Mouse (Mus musculus) intestine, embryonic 16.5 days (tissue): ENCODE data around the gene Taf11. TPM values are rescaled to one million over a fixed set of nuclear protein-coding genes. Genes with fewer than 3 reads are reported as not detected.

Experiments used
- ATAC-seq: fragments of 200-750 bp; cut with Nextera tagmentation; 2 replicates; pipeline ENCODE4 v1.8.0; 2017; ENCODE audit warnings: moderate TSS enrichment, moderate library complexity
- H3K27ac ChIP-seq: fragments of 300-500 bp; sonication (generic); 2 replicates; pipeline ENCODE4 v1.5.1; 2014; ENCODE audit warnings: mild to moderate bottlenecking, low read length
- H3K27me3 ChIP-seq: fragments of 300-500 bp; sonication (generic); replicated peaks from 2 replicates; pipeline ENCODE4 v1.6.1; 2014; ENCODE audit warnings: low read length, control low read depth, mixed read lengths; ENCODE audit not compliant: control insufficient read depth, insufficient read depth
- H3K36me3 ChIP-seq: fragments of 300-500 bp; sonication (generic); 2 replicates; pipeline ENCODE4 v1.6.1; 2014; ENCODE audit warnings: low read length, control low read depth; ENCODE audit not compliant: control insufficient read depth, insufficient read depth
- H3K4me1 ChIP-seq: fragments of 300-500 bp; sonication (generic); 2 replicates; pipeline ENCODE4 v1.6.1; 2014; ENCODE audit warnings: low read length, control low read depth, mixed read lengths; ENCODE audit not compliant: control insufficient read depth, insufficient read depth
- H3K4me2 ChIP-seq: fragments of 300-500 bp; sonication (generic); 2 replicates; pipeline ENCODE4 v1.6.1; 2014; ENCODE audit warnings: low read depth, low read length, control low read depth
- H3K4me3 ChIP-seq: fragments of 300-500 bp; sonication (generic); 2 replicates; pipeline ENCODE4 v1.5.1; 2014; ENCODE audit warnings: mild to moderate bottlenecking, low read length
- H3K9ac ChIP-seq: fragments of 300-500 bp; sonication (generic); 2 replicates; pipeline ENCODE4 v1.6.1; 2014; ENCODE audit warnings: low read depth, low read length
- H3K9me3 ChIP-seq: fragments of 300-500 bp; sonication (generic); 2 replicates; pipeline ENCODE4 v1.6.1; 2016; ENCODE audit warnings: low read length, control low read depth; ENCODE audit not compliant: control insufficient read depth
- WGBS: fragments of 180-500 bp; shearing (Covaris S2); extraction: QIAGEN DNeasy Blood & Tissue Kit; methylation state at CpG from one replicate; pipeline ENCODE4 v1.1.7; 2014; 5-methylcytosine and 5-hydroxymethylcytosine counted together
- polyA plus RNA-seq: library from polyadenylated mRNA; unstranded; fragments of >200 nt; fragmentation: Nextera tagmentation; extraction: Ambion mirVana; gene quantifications from 2 replicates; pipeline ENCODE4 v1.2.1, GENCODE M21; 2015

Taf11 gene
- polyA plus RNA-seq, 1 experiment from 2014 or later: 51.6 TPM

DNA sequence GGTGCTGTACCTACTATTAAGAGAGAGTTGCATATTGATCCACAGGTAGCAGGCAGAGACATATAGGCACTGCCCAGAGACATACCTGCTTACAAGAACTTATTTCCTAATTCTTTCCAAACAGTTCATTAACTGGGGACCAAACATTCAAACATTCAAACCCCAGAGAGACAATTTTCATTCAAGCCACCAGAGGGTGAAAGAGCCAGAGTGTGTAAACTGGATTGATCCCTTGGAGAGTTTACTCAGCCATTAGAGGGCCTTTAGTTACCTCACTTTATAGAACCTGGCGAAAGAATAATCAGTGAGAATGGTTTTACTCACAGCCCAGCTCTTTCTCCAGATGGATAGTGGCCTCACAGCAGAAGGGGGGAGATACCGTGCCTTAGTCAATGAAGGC is 44.2 kb downstream of the Taf11 start:
- no peaks in the 10 kb centered on the region for H3K36me3 ChIP-seq
- ATAC-seq: no peak
- no peak overlapping the region for H3K9ac ChIP-seq
- peaks cover 6% of the 10 kb centered on the region for H3K4me1 ChIP-seq
- no peak overlapping the region for H3K4me3 ChIP-seq
- H3K4me2 ChIP-seq: no peak overlapping the region
- H3K27me3 ChIP-seq: no peaks in the 10 kb centered on the region
- no peaks in the 10 kb centered on the region for H3K9me3 ChIP-seq
- no peak overlapping the region for H3K27ac ChIP-seq
- WGBS: 69% methylated on average over 2 of the region's 2 CpGs

DNA sequence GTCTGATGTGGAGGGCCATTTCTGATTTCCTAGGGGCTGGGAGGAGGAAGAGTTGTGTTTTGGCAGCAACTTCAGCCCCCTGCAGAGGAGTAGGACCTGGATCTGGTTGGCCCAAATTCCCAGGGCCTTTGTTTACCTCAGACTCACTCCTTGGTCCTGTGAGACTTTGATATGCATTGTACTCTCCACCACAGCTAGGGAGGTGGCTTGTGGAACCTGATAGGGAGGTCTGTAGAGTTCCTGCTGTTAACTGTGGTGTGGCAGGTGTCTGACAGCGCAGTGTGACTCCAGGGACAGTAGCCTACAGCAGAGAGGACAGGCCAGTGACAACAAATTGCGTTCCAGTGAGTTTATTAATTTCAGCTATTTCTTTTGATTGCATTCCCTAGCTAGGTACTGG is 50.5 kb downstream of the Taf11 start:
- Histone ChIP-seq H3K27ac (no peak overlapping the region), H3K9me3 (no peaks in the 10 kb centered on the region), H3K4me3 (no peak overlapping the region), H3K9ac (no peak overlapping the region), H3K4me2 (no peak overlapping the region), H3K36me3 (no peaks in the 10 kb centered on the region), H3K4me1 (peaks cover 18% of the 10 kb centered on the region), H3K27me3 (no peaks in the 10 kb centered on the region)
- 57% methylated on average over 2 of the region's 2 CpGs for WGBS
- ATAC-seq: no peak

DNA sequence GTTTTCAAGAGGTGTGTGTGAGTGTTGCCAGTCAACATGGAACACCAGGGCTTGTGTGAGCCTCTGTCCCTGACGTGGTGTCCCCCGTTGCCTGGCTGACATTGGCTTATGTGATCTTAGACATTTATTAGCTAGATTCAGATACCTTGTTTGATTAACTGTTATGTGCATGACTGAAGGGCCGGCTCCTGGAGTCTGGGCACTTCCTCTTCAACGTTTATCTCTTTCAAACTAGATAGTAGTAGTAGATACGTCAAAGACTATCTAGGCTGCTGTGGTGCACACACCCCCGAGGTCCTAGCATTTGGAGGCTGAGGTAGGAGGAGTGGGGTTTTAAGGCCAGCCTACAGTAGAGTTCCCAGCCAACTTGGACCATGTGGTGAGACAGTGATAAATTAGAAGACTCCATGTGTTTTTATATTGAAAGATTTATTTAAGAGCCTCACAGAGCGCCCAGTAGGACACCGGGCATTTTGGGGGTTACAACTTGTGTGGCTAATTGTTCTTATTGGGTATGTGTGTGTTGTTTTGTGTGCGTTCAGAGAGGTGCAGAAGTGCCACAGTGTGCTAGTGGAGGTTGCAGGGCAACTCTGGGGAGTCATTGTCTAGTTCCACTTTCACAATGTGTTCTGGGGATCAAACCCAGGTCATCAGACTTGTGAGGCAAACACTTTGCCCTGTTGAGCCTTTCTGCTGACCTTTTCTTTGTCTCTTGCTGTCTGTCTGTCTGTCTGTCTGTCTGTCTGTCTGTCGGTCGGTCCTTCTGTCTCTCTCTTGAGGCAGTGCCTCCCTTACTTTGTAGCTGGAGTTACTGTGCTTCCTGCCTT is 51.8 kb downstream of the Taf11 start:
- 40% methylated on average over 11 of the region's 11 CpGs for WGBS
- Histone ChIP-seq H3K4me2 (peak overlapping the region; percentile 92), H3K36me3 (no peaks in the 10 kb centered on the region), H3K9ac (peak overlapping the region; percentile 92), H3K27me3 (no peaks in the 10 kb centered on the region), H3K4me1 (peaks cover 18% of the 10 kb centered on the region), H3K4me3 (peak overlapping the region; percentile 94), H3K27ac (no peak overlapping the region), H3K9me3 (no peaks in the 10 kb centered on the region)
- no peak for ATAC-seq

DNA sequence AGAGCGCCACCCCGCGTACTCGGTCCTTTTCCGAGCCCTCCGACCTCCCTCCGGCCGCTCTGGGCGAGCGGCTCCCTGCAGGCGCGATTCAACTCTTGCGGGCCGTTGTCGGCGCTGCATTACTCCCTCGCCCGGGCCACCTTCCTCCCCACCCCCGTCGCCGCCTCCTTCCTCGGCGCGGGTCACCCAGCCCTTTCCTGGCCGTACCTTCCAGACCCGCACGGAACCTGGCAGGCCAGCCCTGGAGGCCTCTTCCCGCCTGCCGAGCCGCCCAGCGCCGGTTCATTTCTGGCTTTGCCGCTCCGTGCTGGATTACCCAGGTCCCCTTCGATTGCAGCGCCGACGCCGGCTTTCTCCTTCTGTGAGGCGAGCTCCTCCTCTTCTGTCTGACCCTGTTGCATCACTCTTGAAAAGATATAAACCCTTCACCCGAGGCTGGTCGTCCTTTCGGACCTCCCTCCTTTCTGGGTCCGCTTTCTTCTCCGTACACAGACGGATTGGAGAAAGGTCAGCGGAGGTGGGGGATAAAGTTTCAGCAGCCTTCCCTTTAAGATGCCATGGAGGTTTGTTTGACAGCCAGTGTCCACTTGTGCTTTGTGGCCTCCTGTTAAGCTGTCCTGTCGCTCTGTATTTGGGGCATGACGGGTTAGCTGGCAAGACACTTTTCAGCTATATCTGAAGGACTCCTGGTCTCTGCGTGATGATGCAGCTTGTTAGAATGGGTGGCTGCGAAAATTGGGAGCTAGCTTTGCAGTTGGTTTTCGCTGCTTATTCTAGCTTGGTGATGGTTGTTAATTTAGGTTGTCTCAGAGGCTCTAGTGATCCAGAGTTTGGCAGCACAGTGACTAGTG is 52.6 kb downstream of the Taf11 start:
- Histone ChIP-seq H3K4me2 (peak overlapping the region; percentile 92), H3K4me1 (peaks cover 18% of the 10 kb centered on the region), H3K4me3 (peak overlapping the region; percentile 94), H3K27me3 (no peaks in the 10 kb centered on the region), H3K36me3 (peaks cover 3% of the 10 kb centered on the region; the same call in 1 of the 2 replicates), H3K9ac (peak overlapping the region; percentile 92), H3K27ac (peak overlapping the region; percentile 81), H3K9me3 (no peaks in the 10 kb centered on the region)
- 1% methylated on average over 52 of the region's 52 CpGs for WGBS
- ATAC-seq: peak; percentile 78

DNA sequence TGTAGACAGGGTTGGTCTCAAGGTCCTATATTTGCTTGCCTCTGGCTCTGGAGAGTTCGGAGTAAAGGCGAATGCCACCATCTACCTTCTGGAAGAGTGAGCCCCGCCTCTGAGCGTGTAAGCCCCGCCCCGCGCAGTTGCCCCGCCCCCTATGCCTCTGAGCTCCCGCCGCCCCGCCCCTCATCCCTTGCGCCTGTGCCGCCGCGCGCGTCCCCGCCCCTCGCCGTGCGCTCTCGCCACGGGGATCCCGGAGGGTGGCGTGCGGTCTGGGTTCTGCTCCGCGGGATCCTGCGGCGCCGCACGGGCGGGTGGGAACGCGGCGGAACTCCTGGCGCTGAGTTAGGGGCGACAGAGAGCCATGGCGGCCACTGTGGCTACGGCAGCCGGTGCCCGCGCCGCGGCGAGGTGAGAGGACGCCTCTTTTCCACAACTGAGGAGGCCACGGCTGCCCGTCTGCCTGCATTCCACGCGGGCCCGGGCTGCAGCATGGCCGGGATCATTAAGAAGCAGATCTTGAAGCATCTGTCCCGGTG is 53.3 kb downstream of the Taf11 start, which contains the start of gene Uhrf1bp1:
Gene Uhrf1bp1, plus strand, starts transcription at position 177 of the 533 bp plus-strand sequence.
- Histone ChIP-seq H3K4me3 (peak within 1 kb of the TSS; percentile 94), H3K36me3 (peaks cover 3% of the 10 kb centered on the region; the same call in 1 of the 2 replicates), H3K4me2 (peak within 1 kb of the TSS; percentile 92), H3K4me1 (peaks cover 18% of the 10 kb centered on the region), H3K9ac (peak within 1 kb of the TSS; percentile 92), H3K27ac (peak within 1 kb of the TSS; percentile 81), H3K9me3 (no peaks in the 10 kb centered on the region), H3K27me3 (no peaks in the 10 kb centered on the region)
- WGBS: under 1% methylated on average over 50 of the region's 54 CpGs
- peak; percentile 88 for ATAC-seq

Other genes starting within 250 kb of the Taf11 start
- gene Spdef, start 180.9 kb downstream of the Taf11 start, polyA plus RNA-seq: 20.0 and 21.9 TPM in 2 replicates
- gene D17Wsu92e, start 89.2 kb downstream of the Taf11 start, polyA plus RNA-seq: 14.7 and 20.8 TPM in 2 replicates
- gene Snrpc, start 71.7 kb downstream of the Taf11 start, polyA plus RNA-seq: 218 and 242 TPM in 2 replicates
- gene Uhrf1bp1, start 53.4 kb downstream of the Taf11 start, polyA plus RNA-seq: 2.3 and 2.9 TPM in 2 replicates
- gene Anks1, start 538 bp downstream of the Taf11 start, polyA plus RNA-seq: 10.0 and 11.4 TPM in 2 replicates
- gene Tcp11, start 170.8 kb upstream of the Taf11 start, polyA plus RNA-seq: 1.6 TPM in 2 replicates
- gene Scube3, start 232.3 kb upstream of the Taf11 start, polyA plus RNA-seq: 1.0 and 1.1 TPM in 2 replicates